In genomic region chr12:107653131-107653530, GRCm38 (mm10) we compare ENCODE assay signal across 11 mouse cellular contexts.
DNase-seq lines count a peak whose midpoint lies in the region; ATAC-seq and TF ChIP-seq lines count a peak whose summit lies in the region.
"Had no signal": no experiment of that assay in that cellular context is flagged by ENCODE, and none has a peak within 500 bp of the region (broad histone marks: within the 10 kb centered on the region; RNA-seq: fewer than 3 reads in every experiment).

No protein-coding gene starts in this region.

- H3K4me1 ChIP-seq in hindbrain, embryonic 12.5 days = peaks cover 26% of the 10 kb centered on the region
- no peaks in the 10 kb centered on the region for H3K4me1 ChIP-seq in hindbrain, postnatal 0 days (ENCODE audit: insufficient read depth, low read length)
- H3K4me1 ChIP-seq in megakaryocyte, embryonic 14.5 days = peaks cover 14% of the 10 kb centered on the region; the same call in 1 of the 2 replicates
- no peaks in the 10 kb centered on the region for H3K4me1 ChIP-seq in stomach, embryonic 16.5 days (ENCODE audit: control insufficient read depth, insufficient read depth, low read length)
- H3K4me1 ChIP-seq: liver, embryonic 15.5 days had no signal

- no peaks in the 10 kb centered on the region for H3K27me3 ChIP-seq in hindbrain, embryonic 12.5 days
- H3K27me3 ChIP-seq in hindbrain, postnatal 0 days (ENCODE audit: insufficient read depth, low read length) = no peaks in the 10 kb centered on the region
- H3K27me3 ChIP-seq in megakaryocyte, embryonic 14.5 days (replicated peaks) = no peaks in the 10 kb centered on the region
- H3K27me3 ChIP-seq in stomach, embryonic 16.5 days (ENCODE audit: control insufficient read depth, insufficient read depth, low read length) = no peaks in the 10 kb centered on the region
- H3K27me3 ChIP-seq: liver, embryonic 15.5 days had no signal

- H3K36me3 ChIP-seq in hindbrain, embryonic 12.5 days = no peaks in the 10 kb centered on the region
- H3K36me3 ChIP-seq in hindbrain, postnatal 0 days (ENCODE audit: insufficient read depth, low read length) = no peaks in the 10 kb centered on the region
- H3K36me3 ChIP-seq in megakaryocyte, embryonic 14.5 days (replicated peaks; ENCODE audit: low read length) = no peaks in the 10 kb centered on the region
- no peaks in the 10 kb centered on the region for H3K36me3 ChIP-seq in stomach, embryonic 16.5 days (ENCODE audit: control insufficient read depth, insufficient read depth, low read length)
- H3K36me3 ChIP-seq: liver, embryonic 15.5 days had no signal

- H3K4me3 ChIP-seq in hindbrain, embryonic 12.5 days = no peak overlapping the region
- no peak overlapping the region for H3K4me3 ChIP-seq in hindbrain, postnatal 0 days (ENCODE audit: low read length)
- H3K4me3 ChIP-seq in megakaryocyte, embryonic 14.5 days (replicated peaks) = peak overlapping the region; percentile 7
- no peak overlapping the region for H3K4me3 ChIP-seq in stomach, embryonic 16.5 days (replicated peaks; ENCODE audit: low read length)
- H3K4me3 ChIP-seq: layer of hippocampus, adult 2 months; liver, embryonic 15.5 days had no signal

- H3K4me2 ChIP-seq in hindbrain, embryonic 12.5 days (replicated peaks) = peak overlapping the region; percentile 22; the same call in 1 of the 2 replicates
- H3K4me2 ChIP-seq in hindbrain, postnatal 0 days (ENCODE audit: low read depth, low read length) = no peak overlapping the region
- no peak overlapping the region for H3K4me2 ChIP-seq in stomach, embryonic 16.5 days (ENCODE audit: low read depth, low read length)
- H3K4me2 ChIP-seq: liver, embryonic 15.5 days had no signal

- no peak for ATAC-seq in hindbrain, embryonic 12.5 days (ENCODE audit: low FRiP score)
- ATAC-seq in hindbrain, postnatal 0 days = no peak
- ATAC-seq in megakaryocyte, adult 5-6 weeks (ENCODE audit: poor library complexity, severe bottlenecking) = no peak
- ATAC-seq in stomach, embryonic 16.5 days (ENCODE audit: insufficient read depth, low FRiP score) = peak; percentile 62; the same call in 1 of the 2 replicates

- H3K27ac ChIP-seq in hindbrain, embryonic 12.5 days = no peak overlapping the region
- H3K27ac ChIP-seq in hindbrain, postnatal 0 days = no peak overlapping the region
- H3K27ac ChIP-seq in stomach, embryonic 16.5 days (ENCODE audit: low read length) = no peak overlapping the region
- H3K27ac ChIP-seq: layer of hippocampus, adult 2 months; liver, embryonic 15.5 days had no signal

- H3K9ac ChIP-seq in hindbrain, embryonic 12.5 days = no peak overlapping the region
- H3K9ac ChIP-seq in hindbrain, postnatal 0 days (replicated peaks; ENCODE audit: low read length) = no peak overlapping the region
- no peak overlapping the region for H3K9ac ChIP-seq in stomach, embryonic 16.5 days (ENCODE audit: low read length)
- H3K9ac ChIP-seq: liver, embryonic 15.5 days had no signal

- 21% methylated on average over 6 of the region's 7 CpGs for WGBS in hindbrain, embryonic 12.5 days
- 34% methylated on average over 7 of the region's 7 CpGs for WGBS in hindbrain, postnatal 0 days
- WGBS in stomach, embryonic 16.5 days = 22% methylated on average over 7 of the region's 7 CpGs

- H3K9me3 ChIP-seq in hindbrain, embryonic 12.5 days (replicated peaks) = no peaks in the 10 kb centered on the region
- no peaks in the 10 kb centered on the region for H3K9me3 ChIP-seq in hindbrain, postnatal 0 days (ENCODE audit: low read length)
- peaks cover 62% of the 10 kb centered on the region for H3K9me3 ChIP-seq in megakaryocyte, embryonic 14.5 days
- H3K9me3 ChIP-seq in stomach, embryonic 16.5 days (replicated peaks; ENCODE audit: control insufficient read depth, low read length) = 0 out of 2 replicates have a peak, but pooled peaks cover 3% of the 10 kb centered on the region
- H3K9me3 ChIP-seq: liver, embryonic 15.5 days had no signal

- DNase-seq in hindbrain, postnatal 0 days (ENCODE audit: low spot score) = no peak
- DNase-seq in forelimb bud, embryonic 11.5 days (ENCODE audit: low read depth, low spot score) = peak; percentile 35
- DNase-seq in layer of hippocampus, adult 11-12 months (ENCODE audit: low spot score) = no peak
- DNase-seq in frontal cortex, adult 2 months (ENCODE audit: extremely low spot score in 1 of 2, low spot score in 1 of 2) = no peak
- DNase-seq: adrenal gland, postnatal 14 days had no signal

- TF ChIP-seq CTCF in hindbrain, postnatal 0 days (IDR thresholded peaks at IDR 0.05; ENCODE audit: low read depth) = no peak
